Mouse (Mus musculus): ENCODE results near the gene Ptgfrn. TPM values are rescaled to one million over a fixed set of nuclear protein-coding genes. Genes with fewer than 3 reads are reported as not detected.
A peak's percentile ranks its signal among the peaks of the same experiment; 100 is the strongest.

Gene Ptgfrn
- total RNA-seq, 1 experiment from 2014 or later: 32.1 TPM

DNA sequence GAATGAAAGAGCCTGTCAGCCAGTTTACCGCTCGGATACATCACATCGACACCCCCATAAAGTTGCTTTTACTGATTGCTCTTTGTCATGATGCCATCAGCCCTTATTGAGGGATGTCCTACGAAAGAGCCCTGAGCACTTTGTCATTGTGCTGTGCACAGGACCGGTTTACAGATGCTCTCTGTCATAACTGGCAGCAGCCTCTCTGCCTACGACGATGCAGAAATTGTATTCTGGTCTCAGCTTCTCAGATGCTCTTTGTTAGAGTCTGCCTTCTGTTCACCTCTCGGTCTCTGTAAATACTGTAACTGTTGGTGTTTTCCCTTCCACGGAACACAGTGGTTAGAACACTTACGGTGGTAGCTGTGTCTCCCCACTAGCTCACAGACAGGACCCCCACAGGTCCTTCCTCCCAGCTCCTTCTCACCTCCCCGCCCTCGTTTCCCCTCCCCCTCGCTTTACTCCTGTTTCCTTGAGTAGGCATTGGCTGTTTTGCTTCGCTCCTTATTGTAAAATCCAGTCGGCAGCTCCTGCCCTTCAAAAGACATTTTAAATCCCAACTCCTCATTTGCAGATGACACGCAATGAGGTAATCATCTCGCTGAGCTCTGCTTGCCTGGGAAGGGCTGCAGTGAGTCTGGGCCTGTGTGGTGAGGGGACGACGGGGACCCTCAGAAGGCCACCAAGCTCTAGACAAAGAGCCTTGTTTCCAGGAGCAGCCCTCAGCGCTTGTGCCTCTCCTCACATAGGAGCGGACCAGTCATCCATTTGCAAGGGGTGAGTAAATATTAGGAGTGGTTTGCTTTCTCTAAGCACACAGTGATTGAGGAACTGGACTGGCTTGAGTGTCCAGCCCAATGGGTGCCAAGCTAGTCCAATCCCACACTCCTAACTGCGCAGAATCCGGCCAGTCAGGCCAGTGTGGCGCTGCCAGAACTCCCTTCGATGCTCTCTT, 6.6 kb upstream of the Ptgfrn start:
- no peak for DNase-seq

DNA sequence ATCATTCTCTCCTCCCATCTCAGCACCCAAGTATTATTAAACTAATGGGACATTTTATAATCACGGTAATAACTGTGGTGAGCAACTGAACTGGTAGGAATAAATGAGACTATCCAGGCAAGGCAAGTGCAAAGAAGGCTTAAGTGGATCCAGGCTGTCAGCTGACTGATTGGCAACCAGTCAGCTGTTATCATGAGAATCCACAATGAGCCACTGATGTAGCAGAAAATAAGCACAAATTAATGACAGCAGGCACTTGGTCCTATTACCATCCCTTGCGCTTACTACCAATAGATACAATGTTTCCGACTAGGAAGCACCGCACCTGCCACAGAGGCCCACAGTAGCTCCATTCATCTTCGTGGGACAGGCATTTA, 2.4 kb upstream of the Ptgfrn start:
- no peak for DNase-seq

DNA sequence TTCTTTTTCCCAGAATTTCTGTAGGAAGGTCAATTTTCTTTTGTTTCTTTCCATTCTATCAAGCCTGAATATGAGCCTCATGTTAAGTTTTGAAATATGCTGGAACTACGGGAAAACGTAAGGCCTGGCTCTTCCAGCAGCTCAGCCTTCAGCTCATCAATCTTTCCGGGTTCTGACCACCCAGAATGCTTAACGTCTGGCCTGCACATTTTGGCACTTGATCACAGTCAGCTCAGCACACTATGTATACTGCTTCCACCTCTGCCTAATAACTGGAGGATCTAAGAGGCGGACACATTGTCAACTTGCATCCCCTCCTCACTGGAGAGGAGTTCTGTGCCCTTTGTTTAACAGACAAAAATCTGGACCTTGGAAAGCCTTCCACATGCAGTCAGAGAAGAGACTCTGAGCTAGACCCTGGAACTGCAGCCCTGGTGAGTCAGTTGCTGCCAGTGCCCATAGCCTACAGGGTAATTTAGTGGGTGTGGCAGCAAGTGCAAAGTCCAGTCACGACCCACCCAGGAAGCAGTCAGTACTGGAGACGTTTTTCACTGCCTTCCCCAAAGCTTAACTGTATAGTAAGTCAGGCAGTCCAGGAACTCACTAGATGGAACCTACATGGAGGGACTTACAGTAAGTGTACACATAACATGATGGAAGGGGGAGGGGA, 1.9 kb upstream of the Ptgfrn start:
- DNase-seq: peak; percentile 20

DNA sequence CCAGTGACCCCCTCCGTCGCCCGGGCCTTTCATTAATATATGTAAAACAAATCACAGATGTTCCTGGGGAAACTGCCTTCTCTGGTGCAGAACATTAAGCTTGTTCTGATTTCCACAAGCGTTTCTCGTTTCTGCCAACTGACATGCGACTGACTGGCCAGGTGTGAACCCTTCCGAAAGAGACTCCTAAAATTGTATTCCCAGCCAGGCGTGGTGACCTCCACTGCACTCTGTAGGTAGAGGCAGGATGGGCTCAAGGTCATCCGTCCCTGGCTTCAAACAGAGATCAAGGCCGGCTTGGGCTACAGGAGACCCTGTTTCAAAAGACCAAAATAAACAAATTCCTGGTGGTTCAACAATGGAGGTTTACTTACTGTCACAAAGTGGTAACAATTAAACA, 1.2 kb upstream of the Ptgfrn start:
- no peak for DNase-seq

DNA sequence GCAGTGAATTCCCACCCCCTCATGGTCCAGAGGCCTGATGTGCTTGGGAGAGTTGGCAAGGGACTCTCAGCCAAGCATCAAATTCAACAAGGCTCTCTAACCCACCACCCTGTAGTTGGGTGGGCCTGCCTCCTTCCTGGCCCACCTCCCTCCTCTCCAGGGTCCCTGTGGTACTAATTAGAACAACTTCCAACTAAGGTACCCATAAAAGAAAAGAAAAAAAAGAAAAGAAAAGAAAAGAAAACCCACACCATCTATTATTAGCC, 693 bp upstream of the Ptgfrn start:
- no peak for DNase-seq

DNA sequence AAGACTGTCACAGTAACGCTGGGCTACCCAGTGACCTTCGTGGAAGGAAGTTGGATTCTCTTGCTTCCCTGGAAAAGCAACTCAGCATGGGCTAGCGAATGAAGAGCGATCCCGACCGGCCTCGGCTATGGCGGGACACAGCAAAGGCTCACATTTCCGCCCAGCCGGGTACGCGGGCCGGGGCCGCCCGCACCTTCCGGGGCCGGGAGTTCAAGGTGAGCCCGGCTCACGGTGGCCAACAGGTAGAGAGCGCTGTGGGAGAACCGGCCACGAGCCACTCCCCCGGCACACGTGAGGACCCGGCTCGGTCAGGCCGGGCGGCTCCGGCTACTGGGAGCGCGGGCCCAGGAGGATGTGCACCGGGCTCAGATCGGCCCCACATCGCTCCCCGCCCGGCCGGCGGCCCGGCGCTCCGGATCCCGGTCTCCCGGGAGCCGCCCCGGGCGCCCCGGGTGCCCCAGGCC, 488 bp downstream of the Ptgfrn start:
- peak; percentile 63 for DNase-seq

DNA sequence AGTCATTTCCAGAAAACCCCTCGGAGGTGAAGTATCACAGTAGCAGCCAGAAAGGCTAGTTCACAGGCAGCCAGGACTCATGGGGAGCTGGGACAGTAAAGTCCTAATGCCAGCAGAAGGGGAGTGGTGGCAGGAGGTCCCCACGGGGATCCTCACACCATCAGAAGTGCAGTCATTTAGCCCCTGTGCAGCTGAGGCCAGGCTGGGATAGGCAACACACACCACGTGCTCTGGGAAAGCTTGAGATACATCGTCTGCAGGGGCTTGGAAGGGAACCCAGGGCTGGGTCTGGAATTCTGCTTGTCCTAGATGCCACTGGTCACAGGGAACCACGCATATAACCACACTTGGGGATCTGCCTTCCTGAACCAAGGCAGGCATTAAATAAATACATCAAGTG, 1.2 kb downstream of the Ptgfrn start:
- DNase-seq: no peak

DNA sequence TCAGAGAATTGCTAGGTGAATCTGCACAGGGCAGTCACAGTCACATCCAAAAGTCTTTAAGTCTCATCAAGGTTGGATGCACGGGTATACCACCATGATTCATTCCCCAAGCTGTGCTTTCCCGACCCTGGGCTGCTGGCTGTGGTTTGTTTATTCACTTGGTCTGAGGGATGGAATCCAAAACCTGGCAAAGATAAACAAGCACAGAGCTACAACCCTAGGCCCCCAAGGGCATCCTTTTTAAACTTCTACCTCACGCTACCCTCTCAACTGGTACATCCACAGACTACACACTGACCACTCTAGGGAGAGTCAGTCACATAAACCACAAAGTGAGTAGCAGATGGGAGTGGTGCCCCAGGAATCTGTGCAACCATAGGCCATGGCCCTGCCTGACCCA, 1.8 kb downstream of the Ptgfrn start:
- DNase-seq: no peak

DNA sequence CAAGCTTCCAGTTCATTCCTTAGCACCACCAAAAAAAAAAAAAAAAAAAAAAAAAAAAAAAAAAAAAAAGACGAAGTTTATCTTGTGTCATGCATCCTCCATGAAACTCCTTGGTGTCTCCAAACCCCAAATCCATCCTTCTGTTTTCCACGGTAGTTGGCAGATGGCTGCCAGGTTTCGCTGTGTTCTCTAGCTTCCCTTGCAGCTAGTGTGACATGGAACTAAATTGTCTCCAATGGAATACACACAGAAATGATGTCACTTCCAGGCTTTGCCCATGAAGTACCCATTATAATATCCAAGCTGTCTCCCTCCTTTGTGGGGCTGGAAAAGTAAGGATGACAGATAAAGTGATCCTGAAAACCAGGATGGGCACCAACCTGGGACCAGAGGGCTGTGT, 3.8 kb downstream of the Ptgfrn start:
- DNase-seq: no peak

DNA sequence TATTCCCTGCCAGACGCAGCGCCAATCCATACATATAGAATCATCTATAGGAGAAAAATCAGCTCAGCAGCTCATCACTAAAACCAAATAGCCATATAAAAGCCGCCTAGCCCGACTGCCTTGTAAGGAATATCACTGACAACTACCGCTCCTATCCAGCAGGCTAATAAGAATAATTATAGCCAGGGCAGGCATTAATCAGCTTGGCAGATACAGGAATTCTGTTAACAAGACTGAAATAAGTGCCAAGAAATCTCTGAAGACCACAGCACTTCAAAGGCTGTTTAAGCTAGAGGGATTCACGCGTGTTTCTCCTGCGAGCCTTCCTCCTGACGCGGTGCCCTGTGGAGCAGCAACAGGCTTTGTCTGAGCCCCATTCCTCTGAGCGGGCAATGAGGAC, 4.6 kb downstream of the Ptgfrn start:
- no peak for DNase-seq

DNA sequence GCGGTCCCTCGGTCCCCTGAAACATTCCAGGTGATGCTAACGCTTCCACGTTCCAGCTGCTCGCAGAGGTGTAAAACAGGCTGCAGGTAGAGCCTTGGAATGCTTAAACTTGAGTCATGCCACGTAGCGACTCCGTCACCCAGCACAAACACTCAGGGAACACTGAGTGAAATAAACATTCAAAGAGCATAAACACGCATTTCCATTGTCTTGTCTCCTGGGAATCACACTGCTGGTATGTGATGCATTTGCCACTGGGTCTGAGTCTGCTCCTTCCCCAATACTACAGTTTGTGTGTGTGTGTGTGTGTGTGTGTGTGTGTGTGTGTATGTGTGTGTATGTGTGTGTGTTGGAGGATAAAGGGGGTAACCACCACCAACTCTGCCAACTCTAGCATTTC, 5.2 kb downstream of the Ptgfrn start:
- DNase-seq: no peak

DNA sequence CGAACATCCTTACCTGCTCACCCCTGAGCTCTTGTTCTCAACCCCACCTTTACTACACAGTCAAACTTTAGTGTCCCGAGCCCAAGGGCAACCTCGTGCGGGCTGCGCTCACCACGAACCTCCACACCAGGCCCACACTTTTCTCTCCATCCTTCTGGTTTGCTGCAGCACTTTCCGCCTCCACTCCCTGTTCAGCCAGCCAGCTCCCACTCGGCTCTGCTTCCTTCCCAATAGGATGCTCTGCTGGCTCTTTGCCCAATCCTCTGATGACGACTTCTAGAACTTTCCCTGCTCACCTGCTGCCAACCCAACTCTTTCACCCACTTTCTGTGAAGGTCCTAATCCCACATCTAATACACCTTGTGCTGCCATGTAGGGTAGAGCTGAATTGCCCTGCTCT, 6.3 kb downstream of the Ptgfrn start:
- no peak for DNase-seq

DNA sequence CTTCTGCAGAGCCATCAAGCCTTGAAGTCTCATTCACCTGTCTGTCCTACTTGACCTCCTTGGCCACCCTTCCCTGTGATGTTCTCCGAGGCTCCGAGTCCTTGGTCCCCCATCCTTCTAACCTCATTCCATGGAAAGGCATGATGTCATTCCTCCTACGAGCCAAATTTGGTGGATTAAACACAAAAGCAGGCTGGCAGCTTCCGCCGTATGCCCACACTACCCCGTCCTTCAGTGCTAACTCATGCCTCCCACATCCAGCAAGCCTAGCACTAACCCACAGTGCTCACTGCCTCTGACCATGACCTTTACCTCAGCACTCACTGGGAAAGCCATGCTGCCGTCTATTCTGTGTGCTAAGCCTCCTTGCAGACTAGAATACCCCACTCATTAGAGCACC, 8.0 kb downstream of the Ptgfrn start:
- DNase-seq: peak; percentile 57

DNA sequence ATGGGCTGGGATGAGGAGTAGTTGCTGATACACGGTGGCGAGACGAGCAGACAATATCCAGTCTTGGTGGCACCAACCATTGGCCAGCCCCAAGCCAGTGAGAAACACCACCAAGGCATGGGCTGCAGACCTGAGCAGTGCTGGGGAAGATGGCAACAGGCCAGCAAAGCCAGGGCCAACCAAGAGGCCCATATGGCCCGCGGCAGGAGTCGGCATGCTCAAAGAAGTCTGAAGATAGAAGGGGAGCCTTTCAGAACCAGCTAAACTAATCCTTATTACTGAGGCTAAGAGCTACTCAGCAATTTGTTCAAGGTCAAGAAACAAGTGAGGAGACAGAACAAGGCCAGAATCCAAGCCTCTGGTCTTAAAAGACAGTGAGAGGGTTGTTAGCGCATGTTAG, 8.9 kb downstream of the Ptgfrn start:
- DNase-seq: no peak

DNA sequence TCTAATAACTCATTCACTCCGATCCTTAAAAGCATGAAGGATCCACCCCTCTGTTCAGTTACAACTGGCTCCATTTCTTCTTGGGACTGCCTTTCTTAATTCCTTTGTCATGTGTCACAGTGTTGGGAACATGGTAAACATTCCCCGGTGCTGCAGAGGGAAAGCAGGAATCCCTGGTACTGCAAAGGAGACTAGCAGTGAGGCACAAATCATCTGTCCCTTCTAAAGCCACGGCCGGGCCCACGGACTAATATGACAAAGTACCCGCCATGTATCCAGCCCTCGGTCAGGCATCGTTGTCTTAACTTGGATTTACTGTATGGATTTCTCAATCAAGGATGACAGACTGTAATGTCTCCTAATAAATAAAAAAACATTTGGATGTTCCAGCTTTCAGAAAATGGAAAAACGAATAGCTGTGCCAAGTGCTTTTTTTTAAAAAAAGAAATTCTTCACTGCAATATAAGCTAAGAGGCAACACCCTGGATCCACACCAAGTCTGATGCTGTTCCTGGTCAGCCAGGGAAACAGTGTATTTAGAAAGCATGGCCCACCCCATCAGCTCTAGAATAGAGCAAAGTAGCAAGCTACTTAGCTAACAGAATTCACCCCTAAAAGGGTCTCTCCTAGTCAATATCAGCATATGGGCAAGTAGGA, 10.2 kb downstream of the Ptgfrn start:
- no peak for DNase-seq

DNA sequence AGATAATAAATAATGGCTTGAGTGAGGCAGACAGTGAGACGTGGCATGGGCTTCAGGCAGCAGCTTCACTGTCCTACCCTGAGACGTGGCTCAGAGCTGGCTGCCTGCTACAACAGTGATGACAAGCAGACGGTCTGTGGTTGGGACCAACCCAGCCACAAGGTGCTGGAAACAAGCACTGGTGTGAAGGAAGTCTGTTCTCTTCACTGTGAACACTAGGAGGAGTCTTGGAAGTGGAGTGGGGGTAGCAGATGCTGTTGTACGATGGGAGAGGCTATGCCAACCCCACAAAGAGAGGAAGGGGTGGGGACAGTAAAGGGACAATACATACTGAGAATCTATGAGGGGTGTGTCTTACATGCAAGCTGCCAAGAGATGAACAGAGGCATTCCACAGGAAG, 12.0 kb downstream of the Ptgfrn start:
- DNase-seq: no peak

DNA sequence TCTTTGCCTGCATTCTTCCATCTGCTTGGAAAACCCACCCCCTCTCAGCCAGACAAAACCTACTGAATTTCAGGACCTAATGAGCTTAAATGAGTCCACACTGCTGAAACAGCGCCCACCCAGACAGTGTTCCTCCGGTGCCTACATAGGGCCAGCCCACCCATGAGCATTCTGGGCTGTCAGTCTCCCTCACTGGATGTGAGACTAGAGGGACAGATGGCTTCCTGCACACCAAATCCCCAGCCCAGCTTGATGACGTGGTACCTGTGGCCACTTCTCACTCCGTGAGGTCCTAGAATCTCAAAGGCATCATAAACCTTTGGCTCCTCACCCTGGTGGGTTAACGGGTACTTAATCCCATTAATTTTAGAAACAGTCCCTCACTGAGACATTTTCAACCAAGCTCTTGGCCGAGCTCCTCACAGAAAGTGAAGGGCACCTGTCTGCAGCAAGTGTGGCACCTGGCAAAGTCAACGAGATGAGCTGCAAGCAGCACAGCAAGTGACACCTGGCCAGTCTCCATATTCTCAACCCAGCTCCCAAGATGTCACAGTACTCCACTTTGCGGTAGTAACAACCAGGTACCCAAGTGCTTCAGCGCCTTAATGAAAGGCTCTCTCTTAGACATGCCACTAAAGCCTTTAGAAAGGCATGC, 12.8 kb downstream of the Ptgfrn start:
- no peak for DNase-seq

DNA sequence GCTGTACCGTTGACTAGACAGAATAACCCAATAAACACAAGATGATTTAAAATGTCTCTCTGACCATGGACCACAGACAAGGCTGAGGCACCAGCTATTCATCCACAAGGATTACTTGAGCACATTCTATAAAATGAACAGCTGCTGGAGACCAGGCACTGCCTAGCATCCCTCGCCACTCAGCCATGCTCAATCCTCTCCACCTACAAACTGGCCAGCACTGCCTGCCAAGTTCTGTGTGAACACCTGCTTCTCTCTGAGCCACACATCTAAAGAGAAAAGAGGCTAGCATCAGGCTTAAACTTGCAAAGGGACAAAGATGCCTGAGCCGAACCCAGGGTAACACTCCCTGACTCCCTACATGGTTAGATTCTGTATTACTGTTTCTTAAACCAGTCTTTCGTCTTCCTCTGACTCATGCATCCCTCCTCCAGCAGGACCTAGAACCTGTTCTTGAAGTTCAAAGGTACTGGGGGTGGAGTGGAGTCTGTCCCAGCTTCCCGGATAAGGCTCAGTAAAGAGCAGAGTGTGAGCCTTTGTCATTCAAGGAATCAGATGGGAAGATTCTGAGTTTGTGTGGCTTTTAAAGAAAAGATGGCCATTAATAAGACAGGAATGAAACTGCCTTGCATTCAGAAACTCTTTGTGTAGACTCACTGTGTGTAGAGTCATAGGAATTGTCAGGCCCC, 14.2 kb downstream of the Ptgfrn start:
- DNase-seq: no peak

DNA sequence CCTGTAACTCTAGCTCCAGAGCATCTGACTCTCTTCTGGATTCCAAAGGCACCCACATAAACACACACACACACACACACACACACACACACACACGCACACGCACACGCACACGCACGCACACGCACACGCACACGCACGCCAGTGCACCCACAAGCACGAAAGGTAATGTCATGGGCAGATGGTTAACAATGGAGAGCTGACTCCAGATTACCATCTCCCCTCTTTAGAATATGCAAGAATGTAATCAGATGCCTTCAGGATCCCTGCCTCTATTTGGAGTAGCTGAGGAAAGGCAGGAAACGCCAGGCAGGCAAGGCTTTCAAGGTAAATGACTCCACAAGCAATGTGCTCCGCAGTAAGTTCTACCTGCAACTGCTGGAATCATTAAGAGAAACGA, 17.9 kb downstream of the Ptgfrn start:
- no peak for DNase-seq

DNA sequence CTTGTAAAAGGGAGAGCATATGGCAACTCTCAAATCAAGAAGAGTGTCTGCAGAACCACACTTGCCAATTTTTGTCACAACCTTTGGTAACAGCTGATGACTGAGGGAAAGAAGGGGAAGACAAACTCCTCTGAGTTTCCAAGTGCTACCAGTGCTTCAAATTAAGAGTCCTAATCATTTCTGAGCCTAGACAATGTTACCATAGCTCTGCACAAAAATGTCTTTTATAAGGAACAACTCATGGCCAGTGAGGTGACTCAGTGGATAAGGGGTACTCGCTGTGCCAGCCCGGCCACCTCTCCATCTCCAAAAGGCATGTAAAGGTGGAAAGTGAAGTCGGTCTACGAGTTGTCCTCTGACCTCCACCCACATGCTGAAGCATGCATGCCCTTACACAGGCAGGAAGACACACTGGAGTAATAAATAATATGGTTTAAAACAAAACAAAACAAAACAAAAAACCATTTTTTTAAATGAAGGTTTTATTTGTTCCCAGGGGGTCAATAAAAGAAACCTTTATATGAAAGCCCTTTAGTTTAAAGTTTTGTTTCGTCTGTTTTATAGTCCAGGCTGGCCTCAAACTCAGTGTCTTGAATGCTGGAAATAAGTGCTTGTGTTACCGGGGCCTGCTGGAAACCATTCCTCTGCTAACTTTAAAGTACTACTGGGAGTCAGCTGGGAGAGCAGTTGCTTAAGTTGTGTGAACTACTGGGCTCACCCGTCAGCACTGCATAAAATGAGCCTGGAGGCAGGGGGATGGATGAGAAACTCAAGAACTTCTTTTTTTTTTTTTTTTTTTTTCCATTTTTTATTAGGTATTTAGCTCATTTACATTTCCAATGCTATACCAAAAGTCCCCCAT, 23.3 kb downstream of the Ptgfrn start:
- no peak for DNase-seq

DNA sequence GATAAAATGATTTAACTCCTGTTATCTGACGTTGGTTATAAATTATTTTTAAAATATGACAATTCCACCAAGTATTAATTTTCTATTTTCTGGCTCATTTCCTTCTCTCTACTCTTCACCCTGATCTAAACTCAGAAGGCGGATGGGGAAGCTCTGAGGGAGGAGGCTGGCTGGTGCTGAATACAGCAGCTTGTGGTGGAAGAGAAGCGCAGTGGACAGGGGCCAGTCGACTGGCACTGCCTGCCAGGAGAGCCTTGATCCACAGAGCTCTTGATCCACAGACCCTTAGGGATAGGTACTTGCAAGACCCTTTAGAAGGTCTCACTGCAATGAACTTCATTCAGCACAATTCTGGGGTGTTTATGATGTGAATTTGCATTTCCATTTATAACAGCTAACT, 29.2 kb downstream of the Ptgfrn start:
- no peak for DNase-seq
